Mouse (Mus musculus) stomach, embryonic 15.5 days (tissue): Measurements from ENCODE around the gene Ncan. TPM values are rescaled to one million over a fixed set of nuclear protein-coding genes. Genes with fewer than 3 reads are reported as not detected.

Experiments used
- ATAC-seq: fragments of 200-750 bp; cut with Nextera tagmentation; 2 replicates; pipeline ENCODE4 v1.8.0; 2017; ENCODE audit warnings: low read depth, moderate number of reproducible peaks, moderate TSS enrichment; ENCODE audit not compliant: insufficient read depth, low FRiP score
- H3K27ac ChIP-seq: fragments of 300-500 bp; sonication (generic); 2 replicates; pipeline ENCODE4 v1.5.1; 2015; ENCODE audit warnings: mild to moderate bottlenecking, inconsistent platforms
- H3K27me3 ChIP-seq: fragments of 300-500 bp; sonication (generic); replicated peaks from 2 replicates; pipeline ENCODE4 v1.6.1; 2015; ENCODE audit warnings: inconsistent platforms
- H3K36me3 ChIP-seq: fragments of 300-500 bp; sonication (generic); 2 replicates; pipeline ENCODE4 v1.6.1; 2015; ENCODE audit warnings: inconsistent platforms
- H3K4me1 ChIP-seq: fragments of 300-500 bp; sonication (generic); 2 replicates; pipeline ENCODE4 v1.6.1; 2015; ENCODE audit warnings: inconsistent platforms
- H3K4me2 ChIP-seq: fragments of 300-500 bp; sonication (generic); 2 replicates; pipeline ENCODE4 v1.6.1; 2015; ENCODE audit warnings: mild to moderate bottlenecking, inconsistent platforms
- H3K4me3 ChIP-seq: fragments of 300-500 bp; sonication (generic); replicated peaks from 2 replicates; pipeline ENCODE4 v1.5.1; 2015; ENCODE audit warnings: inconsistent platforms
- H3K9ac ChIP-seq: fragments of 300-500 bp; sonication (generic); 2 replicates; pipeline ENCODE4 v1.6.1; 2015; ENCODE audit warnings: inconsistent platforms
- H3K9me3 ChIP-seq: fragments of 300-500 bp; sonication (generic); 2 replicates; pipeline ENCODE4 v1.6.1; 2016; ENCODE audit warnings: inconsistent platforms
- WGBS: fragments of 180-500 bp; shearing (Covaris S2); methylation state at CpG from one replicate; pipeline ENCODE4 v1.1.7; 2015; 5-methylcytosine and 5-hydroxymethylcytosine counted together
- polyA plus RNA-seq: library from polyadenylated mRNA; unstranded; fragments of >200 nt; fragmentation: Nextera tagmentation; extraction: Ambion mirVana; gene quantifications from 2 replicates; pipeline ENCODE4 v1.2.1, GENCODE M21; 2015

Gene Ncan
- polyA plus RNA-seq, 1 experiment from 2014 or later, result 1.8 TPM

GRCm38 (mm10) chr8:70147678-70148607 lies 27.3 kb upstream of the Ncan start:
- Histone ChIP-seq H3K9ac (no peak overlapping the region), H3K27ac (no peak overlapping the region), H3K27me3 (no peaks in the 10 kb centered on the region), H3K4me2 (no peak overlapping the region), H3K4me1 (0 out of 2 replicates have a peak, but pooled peaks cover 8% of the 10 kb centered on the region), H3K9me3 (no peaks in the 10 kb centered on the region), H3K4me3 (no peak overlapping the region), H3K36me3 (peaks cover 21% of the 10 kb centered on the region)
- no peak for ATAC-seq
- WGBS, result 78% methylated on average over 7 of the region's 7 CpGs

DNA sequence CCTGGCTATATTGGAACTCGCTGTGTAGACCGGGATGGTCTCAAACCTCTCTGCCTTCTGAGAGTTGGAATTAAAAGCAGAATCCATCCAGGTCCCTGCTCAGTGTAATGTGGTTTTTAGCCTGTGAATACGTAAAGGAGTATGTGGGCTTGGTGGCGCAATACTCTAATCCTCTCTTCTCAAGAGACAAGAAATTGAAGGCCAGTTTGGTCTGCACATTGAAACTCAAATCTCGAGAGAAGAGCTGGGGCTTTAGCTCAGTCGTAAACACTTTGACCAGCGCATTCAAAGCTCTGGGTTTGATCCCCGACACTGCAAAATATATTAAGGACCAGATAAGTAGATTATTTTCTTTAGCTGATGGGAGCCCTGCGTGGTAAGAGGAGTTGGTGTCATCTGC lies 19.3 kb upstream of the Ncan start:
- no peaks in the 10 kb centered on the region for H3K9me3 ChIP-seq
- H3K4me3 ChIP-seq, result peak overlapping the region; percentile 81
- H3K9ac ChIP-seq, result peak overlapping the region; percentile 73
- no peak for ATAC-seq
- H3K27me3 ChIP-seq, result no peaks in the 10 kb centered on the region
- H3K4me1 ChIP-seq, result peaks cover 16% of the 10 kb centered on the region
- peak overlapping the region; percentile 70 for H3K4me2 ChIP-seq
- WGBS, result 8% methylated on average over 9 of the region's 9 CpGs
- peak overlapping the region; percentile 84 for H3K27ac ChIP-seq
- peaks cover 27% of the 10 kb centered on the region for H3K36me3 ChIP-seq

GRCm38 (mm10) chr8:70139026-70139857 lies 18.6 kb upstream of the Ncan start, which contains the start of the genes Rfxank, Borcs8 and Mef2b:
Gene Rfxank (minus strand): TSS chr8:70139154.
Gene Borcs8 (plus strand): TSS chr8:70139499.
Gene Mef2b (plus strand): TSS chr8:70139711.
- H3K27ac ChIP-seq, result peak within 1 kb of the TSS; percentile 84
- H3K27me3 ChIP-seq, result no peaks in the 10 kb centered on the region
- H3K9ac ChIP-seq, result peak within 1 kb of the TSS; percentile 73
- peak; percentile 97 for ATAC-seq
- peak within 1 kb of the TSS; percentile 70 for H3K4me2 ChIP-seq
- peaks cover 16% of the 10 kb centered on the region for H3K4me1 ChIP-seq
- no peaks in the 10 kb centered on the region for H3K9me3 ChIP-seq
- peak within 1 kb of the TSS; percentile 81 for H3K4me3 ChIP-seq
- H3K36me3 ChIP-seq, result peaks cover 29% of the 10 kb centered on the region
- under 1% methylated on average over 46 of the region's 46 CpGs for WGBS

- Histone ChIP-seq H3K4me2 (peak overlapping the region; percentile 64), H3K4me1 (peaks cover 16% of the 10 kb centered on the region), H3K27me3 (no peaks in the 10 kb centered on the region), H3K4me3 (no peak overlapping the region; the same call in 1 of the 2 replicates), H3K36me3 (peaks cover 32% of the 10 kb centered on the region), H3K9me3 (no peaks in the 10 kb centered on the region), H3K27ac (no peak overlapping the region), H3K9ac (no peak overlapping the region)
- WGBS, result 76% methylated on average over 4 of the region's 4 CpGs
- ATAC-seq, result no peak
Observed at GRCm38 (mm10) chr8:70137890-70138289, 17.2 kb upstream of the Ncan start.

- WGBS, result 91% methylated on average over 4 of the region's 4 CpGs
- peaks cover 25% of the 10 kb centered on the region for H3K36me3 ChIP-seq
Observed at GRCm38 (mm10) chr8:70136591-70136990, 15.9 kb upstream of the Ncan start.

GRCm38 (mm10) chr8:70134931-70135330 lies 14.3 kb upstream of the Ncan start:
- no peak for ATAC-seq
- 93% methylated on average over 9 of the region's 9 CpGs for WGBS

More at GRCm38 (mm10) chr8:70136591-70136990, 15.9 kb upstream of the Ncan start:
- H3K27me3 ChIP-seq, result no peaks in the 10 kb centered on the region
- ATAC-seq, result no peak
- H3K9ac ChIP-seq, result no peak overlapping the region
- H3K9me3 ChIP-seq, result no peaks in the 10 kb centered on the region
- H3K4me2 ChIP-seq, result no peak overlapping the region
- H3K4me1 ChIP-seq, result peaks cover 20% of the 10 kb centered on the region
- no peak overlapping the region for H3K4me3 ChIP-seq
- no peak overlapping the region for H3K27ac ChIP-seq

GRCm38 (mm10) chr8:70134086-70134485 lies 13.4 kb upstream of the Ncan start:
- Histone ChIP-seq H3K9me3 (no peaks in the 10 kb centered on the region), H3K36me3 (peaks cover 25% of the 10 kb centered on the region), H3K27ac (no peak overlapping the region), H3K4me1 (peaks cover 19% of the 10 kb centered on the region), H3K27me3 (no peaks in the 10 kb centered on the region), H3K9ac (no peak overlapping the region), H3K4me3 (no peak overlapping the region), H3K4me2 (no peak overlapping the region)
- no peak for ATAC-seq
- 88% methylated on average over 5 of the region's 5 CpGs for WGBS

More at GRCm38 (mm10) chr8:70134931-70135330, 14.3 kb upstream of the Ncan start:
- H3K27me3 ChIP-seq, result no peaks in the 10 kb centered on the region
- H3K9ac ChIP-seq, result no peak overlapping the region
- no peak overlapping the region for H3K4me2 ChIP-seq
- no peak overlapping the region for H3K4me3 ChIP-seq
- H3K36me3 ChIP-seq, result peaks cover 25% of the 10 kb centered on the region
- no peak overlapping the region for H3K27ac ChIP-seq
- no peaks in the 10 kb centered on the region for H3K9me3 ChIP-seq
- H3K4me1 ChIP-seq, result peaks cover 19% of the 10 kb centered on the region

DNA sequence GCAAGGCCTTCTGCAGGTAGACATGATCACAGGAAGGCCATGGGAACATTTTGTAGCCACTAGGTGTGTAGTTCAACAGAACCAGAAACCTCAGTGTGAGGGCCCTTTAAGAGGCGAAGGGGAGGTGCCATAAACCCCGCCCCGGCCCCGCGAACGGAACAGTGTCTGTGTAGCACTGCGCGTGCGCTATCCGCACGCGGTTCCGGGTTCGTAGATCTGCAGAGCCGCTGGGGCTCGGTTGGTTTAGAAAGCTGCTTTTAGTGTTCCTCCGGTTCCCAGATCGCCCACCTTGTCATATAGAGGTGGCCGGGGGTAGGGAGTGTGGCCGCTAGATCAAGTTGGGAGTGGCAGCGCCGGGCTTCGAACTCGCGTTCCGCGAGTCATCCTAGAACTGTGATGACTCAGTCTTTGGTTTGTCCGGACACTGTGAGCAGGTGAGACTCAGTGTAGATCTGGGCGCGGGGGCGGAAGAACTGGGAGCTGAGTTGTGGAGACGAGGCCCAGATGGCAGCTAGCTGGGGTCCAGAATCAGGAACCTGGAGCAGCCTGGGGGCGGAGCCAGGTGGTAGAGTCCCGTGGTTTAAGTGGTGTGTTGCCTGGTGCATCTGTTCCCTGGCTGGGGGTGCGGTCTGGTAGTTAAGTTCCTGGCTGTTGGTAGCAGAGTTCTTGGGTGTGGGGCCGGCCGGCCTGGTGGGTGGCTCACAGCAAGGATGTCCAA lies 10.7 kb upstream of the Ncan start, which contains the start of gene Nr2c2ap:
Gene Nr2c2ap, plus strand, starts transcription at position 168 of the 718 bp plus-strand sequence.
- under 1% methylated on average over 37 of the region's 37 CpGs for WGBS
- Histone ChIP-seq H3K27ac (peak within 1 kb of the TSS; percentile 17; the same call in 1 of the 2 replicates), H3K4me2 (peak within 1 kb of the TSS; percentile 84), H3K4me3 (peak within 1 kb of the TSS; percentile 74), H3K9ac (peak within 1 kb of the TSS; percentile 65), H3K4me1 (peaks cover 13% of the 10 kb centered on the region), H3K9me3 (no peaks in the 10 kb centered on the region), H3K36me3 (peaks cover 24% of the 10 kb centered on the region), H3K27me3 (no peaks in the 10 kb centered on the region)
- peak; percentile 83 for ATAC-seq

GRCm38 (mm10) chr8:70130066-70130465 lies 9.4 kb upstream of the Ncan start:
- no peak for ATAC-seq
- H3K36me3 ChIP-seq, result peaks cover 13% of the 10 kb centered on the region
- H3K4me1 ChIP-seq, result peaks cover 13% of the 10 kb centered on the region
- no peak overlapping the region for H3K4me3 ChIP-seq
- H3K27ac ChIP-seq, result no peak overlapping the region
- H3K9ac ChIP-seq, result no peak overlapping the region
- H3K4me2 ChIP-seq, result no peak overlapping the region
- no peaks in the 10 kb centered on the region for H3K9me3 ChIP-seq
- H3K27me3 ChIP-seq, result no peaks in the 10 kb centered on the region
- WGBS, result 81% methylated on average over 3 of the region's 3 CpGs

DNA sequence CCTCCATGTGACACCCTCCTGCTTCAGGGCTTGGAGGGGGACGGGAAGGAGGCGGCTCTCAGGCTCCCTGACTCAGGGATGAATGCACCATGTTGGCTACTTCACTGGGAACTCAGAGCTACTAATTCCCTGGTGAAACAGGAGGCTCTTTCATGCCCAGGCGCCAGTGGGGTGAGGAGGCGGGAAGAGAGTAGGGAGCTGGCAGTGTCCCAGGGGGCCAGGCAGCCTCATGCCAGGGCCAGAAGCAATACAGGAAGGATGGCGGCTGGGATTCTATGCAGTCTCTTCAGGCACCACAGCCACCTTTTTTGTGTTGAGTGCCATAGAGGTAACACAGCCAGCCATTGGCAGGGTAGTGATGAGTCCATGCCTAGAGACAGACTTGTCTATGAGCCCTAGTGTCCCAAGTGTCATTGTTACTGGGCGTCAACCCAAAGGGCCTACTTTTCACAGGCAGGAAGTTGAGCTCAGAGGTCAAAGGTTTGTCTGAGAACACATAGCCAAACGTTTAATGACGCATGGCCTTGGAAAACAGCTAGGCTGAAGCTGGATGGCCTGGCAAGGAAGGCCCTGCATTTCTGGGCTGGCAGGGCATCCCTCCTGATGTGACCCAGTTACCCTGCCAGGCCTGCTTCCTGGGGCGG lies 8.8 kb upstream of the Ncan start:
- H3K9ac ChIP-seq, result no peak overlapping the region
- H3K4me1 ChIP-seq, result peaks cover 13% of the 10 kb centered on the region
- H3K4me2 ChIP-seq, result no peak overlapping the region
- WGBS, result 67% methylated on average over 9 of the region's 9 CpGs
- no peak overlapping the region for H3K27ac ChIP-seq
- no peak overlapping the region for H3K4me3 ChIP-seq
- no peaks in the 10 kb centered on the region for H3K27me3 ChIP-seq
- ATAC-seq, result 0 out of 2 replicates have a peak, but pooled peaks have one; percentile 11
- H3K9me3 ChIP-seq, result no peaks in the 10 kb centered on the region
- H3K36me3 ChIP-seq, result peaks cover 6% of the 10 kb centered on the region

DNA sequence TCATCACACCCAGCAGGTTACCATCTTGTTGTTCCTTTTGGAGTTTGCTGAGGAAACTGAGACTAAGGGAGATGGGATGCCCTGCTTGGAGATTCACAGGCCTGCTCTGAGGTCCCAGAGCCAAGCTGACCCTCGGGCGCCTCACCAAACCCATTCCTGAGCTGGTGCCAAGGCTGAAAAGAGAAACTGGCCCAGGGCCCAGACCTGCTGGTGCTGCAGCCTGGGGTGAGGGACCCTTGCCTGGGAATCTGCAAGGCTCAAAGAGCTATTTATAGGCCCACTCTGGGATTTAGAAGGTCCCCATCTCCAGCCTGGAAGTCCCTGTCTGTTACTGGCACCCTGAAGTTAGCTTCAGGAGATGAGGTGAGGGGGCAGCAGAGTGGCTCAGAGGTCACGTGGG lies 7.8 kb upstream of the Ncan start:
- ATAC-seq, result no peak
- WGBS, result 73% methylated on average over 3 of the region's 3 CpGs

More for the DNA sequence above, 7.8 kb upstream of the Ncan start:
- no peak overlapping the region for H3K27ac ChIP-seq
- peaks cover 13% of the 10 kb centered on the region for H3K4me1 ChIP-seq
- H3K9ac ChIP-seq, result no peak overlapping the region
- H3K36me3 ChIP-seq, result no peaks in the 10 kb centered on the region
- no peaks in the 10 kb centered on the region for H3K9me3 ChIP-seq
- no peak overlapping the region for H3K4me3 ChIP-seq
- H3K4me2 ChIP-seq, result no peak overlapping the region
- H3K27me3 ChIP-seq, result no peaks in the 10 kb centered on the region
